In genomic region chr13:5587196-5587595, GRCm38 (mm10) we compare ENCODE assay signal across 16 mouse cellular contexts.
"Had no signal": no experiment of that assay in that cellular context is flagged by ENCODE, and none has a peak within 500 bp of the region (broad histone marks: within the 10 kb centered on the region; RNA-seq: fewer than 3 reads in every experiment).

No protein-coding gene starts in this region.

- H3K4me3 ChIP-seq: neural tube, embryonic 13.5 days; neural tube, embryonic 15.5 days; stomach, embryonic 15.5 days had no signal

- H3K4me1 ChIP-seq: neural tube, embryonic 13.5 days; neural tube, embryonic 15.5 days; stomach, embryonic 15.5 days had no signal

- H3K9ac ChIP-seq: neural tube, embryonic 13.5 days; neural tube, embryonic 15.5 days; stomach, embryonic 15.5 days had no signal

- H3K27ac ChIP-seq: neural tube, embryonic 13.5 days; neural tube, embryonic 15.5 days; stomach, embryonic 15.5 days; stomach, postnatal 0 days had no signal

- H3K36me3 ChIP-seq: neural tube, embryonic 13.5 days; neural tube, embryonic 15.5 days; stomach, embryonic 15.5 days had no signal

- H3K4me2 ChIP-seq: neural tube, embryonic 13.5 days; neural tube, embryonic 15.5 days; stomach, embryonic 15.5 days had no signal

- H3K9me3 ChIP-seq: neural tube, embryonic 13.5 days; neural tube, embryonic 15.5 days; stomach, embryonic 15.5 days had no signal

- DNase-seq: retina, postnatal 1 day; right cerebral cortex, adult 18-20 months; right cerebral cortex, postnatal 14 days; right cerebral cortex, postnatal 25 days; right cerebral cortex, postnatal 4 days; spleen, adult 18-20 months; thymus, adult 18-20 months; thymus, adult 2 months; thymus, postnatal 14 days; thymus, postnatal 25 days; thymus, postnatal 36 days; thymus, postnatal 4 days had no signal

- H3K27me3 ChIP-seq: neural tube, embryonic 13.5 days; neural tube, embryonic 15.5 days; stomach, embryonic 15.5 days had no signal
